Mouse (Mus musculus) embryonic fibroblast, embryonic 13.5 days (primary cell): ENCODE results near the gene Ptges3l. TPM values are rescaled to one million over a fixed set of nuclear protein-coding genes. Genes with fewer than 3 reads are reported as not detected.
"Not testable (repeated sequence)": the region's sequence is repeated elsewhere in the genome, so short reads cannot be mapped to it uniquely, and the experiment has no call there.

Source experiments
- H3K27ac ChIP-seq: 2 replicates; pipeline ENCODE4 v1.5.1; 2012; ENCODE audit warnings: low read length, control low read depth, inconsistent platforms; ENCODE audit not compliant: insufficient read depth
- H3K4me1 ChIP-seq: 2 replicates; pipeline ENCODE4 v1.6.1; 2011; ENCODE audit warnings: low read length; ENCODE audit not compliant: control insufficient read depth, insufficient read depth
- H3K4me3 ChIP-seq: 2 replicates; pipeline ENCODE4 v1.5.1; 2011; ENCODE audit warnings: mild to moderate bottlenecking, control low read depth, low read length; ENCODE audit not compliant: insufficient read depth
- CTCF ChIP-seq: IDR thresholded peaks from 2 replicates; pipeline ENCODE4 v1.5.1; 2011; ENCODE audit warnings: mild to moderate bottlenecking, control low read depth, low read length, moderate library complexity, borderline replicate concordance; ENCODE audit not compliant: insufficient read depth
- POLR2A ChIP-seq: IDR thresholded peaks from 2 replicates; pipeline ENCODE4 v1.6.1; 2011; ENCODE audit warnings: low read depth, mild to moderate bottlenecking, control low read depth, low read length, moderate library complexity
- polyA plus RNA-seq: library from polyadenylated mRNA; stranded (reverse); fragments of >200 nt; gene quantifications from 2 replicates; pipeline ENCODE4 v1.2.4, GENCODE M21; 2011; ENCODE audit warnings: low read depth; ENCODE audit not compliant: missing spikeins, insufficient read length

Ptges3l gene
- polyA plus RNA-seq, 1 experiment: 14.6 TPM

DNA sequence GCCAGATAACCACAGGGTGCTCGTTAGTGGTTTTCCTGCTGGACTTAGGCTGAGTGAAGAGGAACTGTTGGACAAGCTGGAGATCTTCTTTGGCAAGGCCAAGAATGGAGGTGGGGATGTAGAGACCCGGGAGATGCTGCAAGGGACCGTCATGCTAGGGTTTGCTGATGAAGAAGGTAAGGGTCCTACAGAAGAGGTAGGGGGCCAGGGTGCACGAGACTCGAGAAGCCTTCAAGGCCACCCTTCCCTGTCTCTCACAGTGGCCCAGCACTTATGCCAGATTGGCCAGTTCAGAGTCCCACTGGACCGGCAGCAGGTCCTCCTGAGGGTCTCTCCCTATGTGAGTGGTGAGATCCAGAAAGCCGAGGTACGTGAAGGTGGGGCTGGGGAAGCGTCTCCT, 32.5 kb upstream of the Ptges3l start:
- H3K27ac ChIP-seq: no peak overlapping the region
- no peak overlapping the region for H3K4me3 ChIP-seq
- TF ChIP-seq POLR2A: no peak
- no peak for TF ChIP-seq CTCF
- peaks cover 10% of the 10 kb centered on the region for H3K4me1 ChIP-seq

- TF ChIP-seq POLR2A (no peak), CTCF (no peak)
- no peak overlapping the region for H3K27ac ChIP-seq
- peaks cover 11% of the 10 kb centered on the region for H3K4me1 ChIP-seq
- H3K4me3 ChIP-seq: no peak overlapping the region
Observed at GRCm38 (mm10) chr11:101455627-101456026, 30.5 kb upstream of the Ptges3l start.

- peaks cover 11% of the 10 kb centered on the region for H3K4me1 ChIP-seq
- TF ChIP-seq CTCF (no peak), POLR2A (no peak)
- H3K27ac ChIP-seq: no peak overlapping the region
- H3K4me3 ChIP-seq: no peak overlapping the region
Observed at GRCm38 (mm10) chr11:101454702-101455101, 29.6 kb upstream of the Ptges3l start.

GRCm38 (mm10) chr11:101452093-101452774, 27.1 kb upstream of the Ptges3l start:
- H3K27ac ChIP-seq: no peak overlapping the region
- TF ChIP-seq CTCF (no peak), POLR2A (no peak)
- H3K4me3 ChIP-seq: no peak overlapping the region
- H3K4me1 ChIP-seq: peaks cover 11% of the 10 kb centered on the region

GRCm38 (mm10) chr11:101451536-101451935, 26.4 kb upstream of the Ptges3l start:
- TF ChIP-seq POLR2A (no peak), CTCF (no peak)
- Histone ChIP-seq H3K4me3 (no peak overlapping the region), H3K4me1 (peaks cover 11% of the 10 kb centered on the region), H3K27ac (peak overlapping the region; percentile 35; the same call in 1 of the 2 replicates)

DNA sequence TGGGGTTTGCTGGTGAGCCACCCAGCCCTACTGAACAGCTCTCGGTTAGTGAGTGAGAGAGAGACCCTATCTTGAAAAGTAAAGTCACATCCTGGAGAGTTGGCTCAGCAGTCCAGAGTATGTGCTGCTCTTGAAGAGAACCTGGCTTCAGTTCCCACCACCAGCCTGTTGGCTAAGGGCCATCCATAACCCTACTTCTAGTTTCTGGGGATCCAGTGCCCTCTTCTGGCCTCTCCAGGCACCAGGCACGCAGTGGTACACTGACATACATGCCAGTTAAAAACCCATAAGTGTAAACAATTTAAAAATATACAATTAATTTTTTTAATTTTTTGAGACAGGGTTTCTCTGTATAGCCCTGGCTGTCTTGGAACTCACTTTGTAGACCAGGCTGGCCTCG, 25.3 kb upstream of the Ptges3l start:
- TF ChIP-seq CTCF (no peak), POLR2A (no peak)

DNA sequence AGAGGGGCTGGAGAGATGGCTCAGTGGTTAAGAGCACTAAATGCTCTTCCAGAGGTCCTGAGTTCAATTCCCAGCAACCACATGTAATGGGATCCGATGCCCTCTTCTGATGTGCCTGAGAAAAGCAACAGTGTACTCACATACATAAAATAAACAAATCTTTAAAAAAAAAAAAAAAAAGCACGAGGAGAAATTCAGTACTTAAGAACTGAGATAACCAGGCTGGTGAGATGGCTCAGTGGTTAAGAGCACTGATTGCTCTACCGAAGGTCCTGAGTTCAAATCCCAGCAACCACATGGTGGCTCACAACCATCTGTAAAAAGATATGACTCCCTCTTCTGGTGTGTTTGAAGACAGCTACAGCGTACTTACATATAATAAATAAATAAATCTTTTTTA, 24.5 kb upstream of the Ptges3l start:
- H3K4me1 ChIP-seq, H3K4me3 ChIP-seq, H3K27ac ChIP-seq: not testable (repeated sequence)

More for the DNA sequence above, 25.3 kb upstream of the Ptges3l start:
- Histone ChIP-seq H3K27ac (no peak overlapping the region), H3K4me3 (no peak overlapping the region), H3K4me1 (peaks cover 11% of the 10 kb centered on the region)

GRCm38 (mm10) chr11:101448899-101449298, 23.8 kb upstream of the Ptges3l start:
- peak overlapping the region; percentile 65; the same call in 1 of the 2 replicates for H3K27ac ChIP-seq
- no peak for TF ChIP-seq POLR2A
- peak overlapping the region; percentile 72 for H3K4me3 ChIP-seq
- peaks cover 6% of the 10 kb centered on the region; the same call in 1 of the 2 replicates for H3K4me1 ChIP-seq

DNA sequence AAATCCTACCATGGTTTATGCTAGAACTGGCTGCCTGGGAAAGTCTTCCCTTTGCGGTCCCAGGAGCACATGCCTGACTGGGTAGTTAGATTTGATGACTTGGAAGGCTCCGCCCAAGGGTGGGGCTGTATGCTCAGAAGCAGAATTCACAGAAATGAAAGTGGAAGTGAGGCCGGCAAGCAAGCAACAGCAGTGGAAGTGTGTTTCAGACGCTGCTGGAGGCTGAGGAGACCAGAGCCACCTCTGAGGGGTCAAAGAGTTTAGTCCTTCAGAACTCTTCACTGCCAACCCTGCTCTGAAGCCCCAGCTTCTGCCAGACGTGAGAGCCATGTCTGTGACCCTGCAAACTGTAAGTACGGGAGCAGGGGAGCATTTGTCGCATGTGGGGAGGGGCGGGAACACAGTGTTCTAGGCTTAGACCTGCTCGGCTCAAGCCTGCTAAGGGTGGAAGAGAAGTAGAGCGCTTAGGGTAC, 23.2 kb upstream of the Ptges3l start, which contains the start of gene Ifi35:
Ifi35 (plus strand) TSS at position 134 of the 473 bp plus-strand sequence.
- H3K4me3 ChIP-seq: peak within 1 kb of the TSS; percentile 72
- TF ChIP-seq CTCF (no peak), POLR2A (peak; percentile 94)
- H3K27ac ChIP-seq: peak within 1 kb of the TSS; percentile 65

DNA sequence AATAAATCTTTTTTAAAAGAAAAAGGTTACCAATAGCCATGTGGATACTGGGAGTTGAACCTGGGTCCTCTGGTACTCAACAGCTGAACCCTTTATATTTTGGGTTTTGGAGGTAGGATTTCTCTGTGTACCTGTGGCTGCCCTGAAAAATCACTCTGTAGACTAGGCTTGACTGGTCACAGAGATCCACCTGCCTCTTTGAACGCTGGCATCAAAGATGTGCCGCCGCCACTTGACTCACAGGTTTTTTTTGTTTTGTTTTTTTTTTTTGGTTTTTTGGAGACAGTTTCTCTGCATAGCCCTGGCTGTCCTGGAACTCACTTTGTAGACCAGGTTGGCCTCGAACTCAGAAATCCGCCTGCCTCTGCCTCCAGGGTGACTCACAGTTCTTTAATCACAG, 22.7 kb upstream of the Ptges3l start:
- peaks cover 6% of the 10 kb centered on the region; the same call in 1 of the 2 replicates for H3K4me1 ChIP-seq
- H3K27ac ChIP-seq: peak overlapping the region; percentile 34; the same call in 1 of the 2 replicates
- TF ChIP-seq CTCF: no peak
- TF ChIP-seq POLR2A: no peak
- no peak overlapping the region for H3K4me3 ChIP-seq

More for the DNA sequence above, 23.2 kb upstream of the Ptges3l start, which contains the start of gene Ifi35:
- peaks cover 6% of the 10 kb centered on the region; the same call in 1 of the 2 replicates for H3K4me1 ChIP-seq

GRCm38 (mm10) chr11:101446860-101447259, 21.7 kb upstream of the Ptges3l start:
- not testable (repeated sequence) for H3K4me1 ChIP-seq, H3K27ac ChIP-seq, H3K4me3 ChIP-seq
